Mouse (Mus musculus) left cerebral cortex, adult 2 months (tissue): ENCODE data around the gene Ccdc38. TPM values are rescaled to one million over a fixed set of nuclear protein-coding genes. Genes with fewer than 3 reads are reported as not detected.

Source experiments
- DNase-seq, 2 experiments: peaks; one replicate each; pipeline ENCODE4 v3.0.0; 2021 to 2022; ENCODE audit warnings: low spot score in 2 of 2, mixed read lengths in 1 of 2; ENCODE audit errors: extremely low spot score in 1 of 2
- H3K27ac ChIP-seq: fragments of 200-600 bp; 2 replicates; pipeline ENCODE4 v1.8.1; 2022
- H3K4me3 ChIP-seq: fragments of 200-600 bp; 2 replicates; pipeline ENCODE4 v1.8.1; 2022
- CTCF ChIP-seq: fragments of 200-600 bp; IDR thresholded peaks from 2 replicates; pipeline ENCODE4 v1.8.1; 2022; ENCODE audit warnings: antibody characterized with exemption, mild to moderate bottlenecking, moderate library complexity
- intact Hi-C: fragments of 180-260 bp; cut with DNase I; formaldehyde crosslinking; loops from one replicate; pipeline ENCODE4 v1.15.1; 2025
- total RNA-seq, 2 experiments: library from RNA; stranded (reverse); gene quantifications; 2 replicates each; pipeline ENCODE4 v1.2.3; 2021

The Ccdc38 gene
- total RNA-seq, 2 experiments from 2014 or later = not detected

DNA sequence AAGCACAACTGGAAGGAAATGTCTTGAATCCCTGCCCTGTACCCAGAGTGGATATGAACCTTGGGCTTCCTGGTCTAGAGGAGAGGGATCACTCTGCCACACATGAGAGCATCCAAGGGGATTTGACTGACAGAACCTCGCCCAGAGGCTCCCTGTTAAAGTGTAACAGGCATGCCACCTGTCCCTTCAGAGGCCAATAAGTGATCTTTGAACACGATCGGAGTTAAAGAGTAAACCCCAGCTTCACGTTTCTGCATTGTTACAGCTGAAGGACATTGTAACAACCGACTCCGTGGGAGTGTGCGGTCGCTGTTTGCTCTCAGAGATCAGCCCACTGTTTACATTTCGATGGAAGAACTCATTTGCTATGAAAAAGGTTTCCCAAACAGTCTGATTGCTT, 83.3 kb downstream of the Ccdc38 start:
- intact Hi-C loops = no loop called here
- DNase-seq = no peak
- no peak overlapping the region for H3K4me3 ChIP-seq
- TF ChIP-seq CTCF = no peak
- no peak overlapping the region for H3K27ac ChIP-seq

DNA sequence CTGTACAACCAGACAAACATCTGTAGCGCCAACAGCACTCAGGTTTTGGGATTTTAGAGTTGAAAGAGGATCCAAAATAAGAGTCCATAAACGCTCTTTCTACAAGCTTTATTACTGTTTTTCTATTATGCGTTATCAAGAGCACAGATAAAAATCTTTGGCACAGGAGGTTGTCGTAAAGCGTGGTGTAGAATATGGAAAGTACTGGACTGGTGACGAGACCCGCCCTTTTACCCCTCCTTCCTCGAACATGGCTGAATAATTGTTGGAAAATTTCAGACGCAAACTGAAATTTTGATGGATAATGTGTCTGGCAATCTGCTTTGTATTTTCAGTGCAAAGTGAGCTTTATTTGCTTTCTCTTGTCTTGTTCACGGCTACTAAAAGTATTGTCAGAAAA, 83.7 kb downstream of the Ccdc38 start:
- no peak overlapping the region for H3K27ac ChIP-seq
- no peak for DNase-seq
- H3K4me3 ChIP-seq = no peak overlapping the region
- intact Hi-C loops = no loop called here
- TF ChIP-seq CTCF = no peak

DNA sequence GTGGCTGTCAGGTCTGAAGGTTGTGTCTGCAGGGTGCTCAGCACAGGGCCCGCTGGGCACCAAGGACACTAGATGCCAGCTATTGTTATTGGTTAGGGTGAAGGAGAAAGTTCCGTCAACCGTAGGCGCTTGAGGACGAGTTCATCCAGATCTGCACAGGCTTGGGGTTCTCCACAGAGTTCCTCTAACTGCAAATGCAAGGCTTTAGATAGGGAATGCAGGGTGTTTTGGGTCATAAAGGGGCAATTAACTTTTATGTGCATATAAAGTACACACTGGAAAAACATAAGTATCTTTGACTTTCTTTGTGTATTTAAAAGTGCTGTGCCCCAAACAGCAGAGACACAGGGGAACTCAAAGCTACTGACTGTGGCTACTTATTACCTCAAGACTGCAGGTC, 89.9 kb downstream of the Ccdc38 start:
- no peak overlapping the region for H3K27ac ChIP-seq
- intact Hi-C loops = no loop called here
- no peak overlapping the region for H3K4me3 ChIP-seq
- no peak for TF ChIP-seq CTCF
- DNase-seq = no peak

DNA sequence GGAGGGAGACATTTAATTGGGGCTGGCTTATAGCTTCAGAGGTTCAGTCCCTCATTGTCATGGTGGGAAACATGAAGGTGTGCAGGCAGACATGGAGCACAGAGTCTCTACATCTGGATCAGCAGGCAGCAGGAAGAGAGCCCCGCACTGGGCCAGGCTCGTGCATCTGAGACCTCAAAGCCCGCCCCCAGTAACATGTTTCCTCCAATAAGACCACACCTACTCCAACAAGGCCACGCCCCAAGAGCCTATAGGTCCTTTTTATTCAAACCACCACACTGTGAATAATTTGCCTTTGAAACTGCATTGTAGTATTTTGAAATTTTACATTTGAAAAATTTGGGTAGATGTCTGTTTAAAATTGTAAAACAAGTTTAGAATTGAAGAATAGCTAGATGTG, 91.7 kb downstream of the Ccdc38 start:
- DNase-seq = no peak
- TF ChIP-seq CTCF = no peak
- intact Hi-C loops = no loop called here
- Histone ChIP-seq H3K27ac (no peak overlapping the region), H3K4me3 (no peak overlapping the region)

DNA sequence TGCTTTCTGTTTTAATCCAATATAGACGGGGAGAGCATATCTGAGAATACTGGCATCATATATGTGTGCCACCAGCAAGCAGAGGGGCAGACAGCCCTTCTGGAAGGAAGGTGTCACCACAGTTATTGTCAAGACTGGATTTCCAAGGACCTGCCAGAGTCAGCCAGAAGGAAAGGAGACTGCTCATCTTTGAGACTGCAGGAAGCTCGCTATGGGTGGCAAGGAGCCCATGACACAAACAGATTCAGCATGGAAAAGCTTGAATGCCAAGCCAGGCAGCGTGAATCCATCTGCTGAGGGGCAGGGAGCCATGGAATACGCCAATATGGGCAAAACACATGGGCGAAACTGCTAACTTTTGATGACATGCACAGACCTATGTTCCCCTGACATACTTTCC, 93.1 kb downstream of the Ccdc38 start:
- H3K4me3 ChIP-seq = no peak overlapping the region
- DNase-seq = no peak
- TF ChIP-seq CTCF = no peak
- no peak overlapping the region for H3K27ac ChIP-seq
- intact Hi-C loops = no loop called here

Other genes starting within 250 kb of the Ccdc38 start
- gene Elk3, start 229.5 kb upstream of the Ccdc38 start, total RNA-seq = 10 to 100 TPM in 1 of 2 experiments, 1 to 10 TPM in 1; 8.6 to 11.9 TPM
- gene Lta4h, start 87.2 kb upstream of the Ccdc38 start, total RNA-seq = 10 to 100 TPM; 55.9 to 62.8 TPM
- gene Hal, start 51.9 kb upstream of the Ccdc38 start, total RNA-seq = under 1 TPM in 1 of 2 experiments, not detected in 1; 0.27 TPM
- under 1 TPM; 0.54 to 0.61 TPM for gene Amdhd1, start 599 bp upstream of the Ccdc38 start, total RNA-seq
- gene Snrpf, start 49.1 kb downstream of the Ccdc38 start, total RNA-seq = 10 to 100 TPM; 10.7 to 12.9 TPM
- gene Ntn4, start 100.0 kb downstream of the Ccdc38 start, total RNA-seq = 10 to 100 TPM in 1 of 2 experiments, 1 to 10 TPM in 1; 9.1 to 11.5 TPM